Mouse (Mus musculus): ENCODE data around the gene Atad2b. TPM values are rescaled to one million over a fixed set of nuclear protein-coding genes. Genes with fewer than 3 reads are reported as not detected.
"Not testable (repeated sequence)": the region's sequence is repeated elsewhere in the genome, so short reads cannot be mapped to it uniquely, and the experiment has no call there.

Gene Atad2b
- polyA plus RNA-seq, 1 experiment: not detected

DNA sequence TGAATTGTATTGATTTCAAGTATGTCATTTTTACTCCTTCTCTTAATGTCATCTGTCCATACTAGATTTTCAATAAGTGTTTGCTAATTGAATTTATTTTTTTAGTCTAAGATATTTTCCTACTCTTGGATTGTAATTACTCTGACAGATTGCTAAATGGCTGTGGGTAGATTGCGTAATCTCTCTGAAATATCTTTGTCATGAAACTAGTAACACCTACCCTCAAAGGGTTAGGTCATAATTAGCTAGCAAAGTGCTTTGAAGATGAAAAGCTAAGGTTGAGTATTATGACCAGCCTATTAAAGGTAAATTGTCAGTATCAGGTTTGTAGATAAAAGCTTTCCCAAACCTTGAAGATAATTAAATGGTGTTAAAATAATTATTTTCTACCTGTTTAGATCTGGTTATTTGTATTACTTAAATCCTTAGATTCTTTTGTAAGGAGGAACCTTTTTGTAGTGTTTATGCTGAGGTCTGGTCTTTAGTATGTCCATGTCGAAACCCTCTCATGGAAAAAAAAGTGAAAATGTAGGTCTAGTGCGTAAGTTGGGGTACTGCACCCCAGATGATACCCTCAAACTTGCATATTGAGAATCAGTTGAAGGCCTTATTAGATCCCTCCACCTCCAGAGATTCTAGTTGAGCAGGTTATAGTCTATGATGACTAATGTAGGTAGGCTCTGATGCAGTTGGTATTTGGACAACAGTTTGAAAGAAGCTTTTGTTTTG lies 13.8 kb downstream of the Atad2b start:
- 88% methylated on average over 3 of the region's 3 CpGs for WGBS

GRCm38 (mm10) chr12:4952272-4952671 lies 35.1 kb downstream of the Atad2b start:
- TF ChIP-seq POLR2A (IDR thresholded peaks at IDR 0.05; ENCODE audit: insufficient read depth, low read depth, low read length): no peak
- TF ChIP-seq CTCF (IDR thresholded peaks at IDR 0.05; ENCODE audit: insufficient read depth, low read depth, low read length): no peak
- Histone ChIP-seq H3K27ac (ENCODE audit: insufficient read depth, low read depth, low read length) (no peak overlapping the region), H3K4me1 (ENCODE audit: control insufficient read depth, insufficient read depth, low read length) (no peaks in the 10 kb centered on the region), H3K4me3 (ENCODE audit: insufficient read depth, low read depth, low read length) (no peak overlapping the region)
- 92% methylated on average over 1 of the region's 1 CpGs for WGBS

More for the DNA sequence above, 13.8 kb downstream of the Atad2b start:
- Histone ChIP-seq H3K27ac (ENCODE audit: insufficient read depth, low read depth, low read length) (no peak overlapping the region), H3K4me1 (ENCODE audit: control insufficient read depth, insufficient read depth, low read length) (no peaks in the 10 kb centered on the region), H3K4me3 (ENCODE audit: insufficient read depth, low read depth, low read length) (no peak overlapping the region)
- no peak for TF ChIP-seq POLR2A (IDR thresholded peaks at IDR 0.05; ENCODE audit: insufficient read depth, low read depth, low read length)
- TF ChIP-seq CTCF (IDR thresholded peaks at IDR 0.05; ENCODE audit: insufficient read depth, low read depth, low read length): no peak

GRCm38 (mm10) chr12:4953156-4953555 lies 36.0 kb downstream of the Atad2b start:
- Histone ChIP-seq H3K4me1 (ENCODE audit: control insufficient read depth, insufficient read depth, low read length) (no peaks in the 10 kb centered on the region), H3K27ac (ENCODE audit: insufficient read depth, low read depth, low read length) (no peak overlapping the region), H3K4me3 (ENCODE audit: insufficient read depth, low read depth, low read length) (no peak overlapping the region)
- TF ChIP-seq CTCF (IDR thresholded peaks at IDR 0.05; ENCODE audit: insufficient read depth, low read depth, low read length) (no peak), POLR2A (IDR thresholded peaks at IDR 0.05; ENCODE audit: insufficient read depth, low read depth, low read length) (no peak)
- 77% methylated on average over 4 of the region's 4 CpGs for WGBS

DNA sequence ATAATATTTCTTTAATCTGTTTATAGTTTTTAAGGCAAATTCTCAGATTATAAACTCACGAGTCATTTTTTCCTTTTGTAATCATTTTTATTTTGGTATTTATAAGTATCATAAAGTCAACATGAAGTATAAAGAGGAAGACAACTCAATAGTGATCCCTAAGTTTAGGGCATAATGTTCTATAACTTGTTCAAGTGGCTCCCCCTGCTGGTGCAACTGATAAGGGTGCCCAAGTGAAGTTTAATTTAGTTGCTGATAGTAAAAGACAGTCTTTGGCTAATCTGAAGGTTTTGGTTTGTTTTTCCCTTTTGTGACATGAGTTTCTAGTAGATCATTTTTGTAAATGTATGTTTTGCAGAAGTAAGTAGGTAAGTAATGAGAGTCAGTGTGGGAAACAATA lies 55.8 kb downstream of the Atad2b start:
- 60% methylated on average over 1 of the region's 1 CpGs for WGBS
- H3K27ac ChIP-seq (ENCODE audit: insufficient read depth, low read depth, low read length): no peak overlapping the region
- H3K4me3 ChIP-seq (ENCODE audit: insufficient read depth, low read depth, low read length): no peak overlapping the region
- no peak for TF ChIP-seq POLR2A (IDR thresholded peaks at IDR 0.05; ENCODE audit: insufficient read depth, low read depth, low read length)
- no peak for TF ChIP-seq CTCF (IDR thresholded peaks at IDR 0.05; ENCODE audit: insufficient read depth, low read depth, low read length)
- no peaks in the 10 kb centered on the region for H3K4me1 ChIP-seq (ENCODE audit: control insufficient read depth, insufficient read depth, low read length)

GRCm38 (mm10) chr12:4978324-4978723 lies 61.2 kb downstream of the Atad2b start:
- no peak overlapping the region for H3K27ac ChIP-seq (ENCODE audit: insufficient read depth, low read depth, low read length)
- no peaks in the 10 kb centered on the region for H3K4me1 ChIP-seq (ENCODE audit: control insufficient read depth, insufficient read depth, low read length)
- TF ChIP-seq CTCF (IDR thresholded peaks at IDR 0.05; ENCODE audit: insufficient read depth, low read depth, low read length) (no peak), POLR2A (IDR thresholded peaks at IDR 0.05; ENCODE audit: insufficient read depth, low read depth, low read length) (no peak)
- H3K4me3 ChIP-seq (ENCODE audit: insufficient read depth, low read depth, low read length): no peak overlapping the region
- 92% methylated on average over 6 of the region's 6 CpGs for WGBS

GRCm38 (mm10) chr12:4996981-4997380 lies 79.8 kb downstream of the Atad2b start:
- Histone ChIP-seq H3K4me1 (ENCODE audit: control insufficient read depth, insufficient read depth, low read length) (no peaks in the 10 kb centered on the region), H3K27ac (ENCODE audit: insufficient read depth, low read depth, low read length) (no peak overlapping the region), H3K4me3 (ENCODE audit: insufficient read depth, low read depth, low read length) (no peak overlapping the region)
- TF ChIP-seq POLR2A (IDR thresholded peaks at IDR 0.05; ENCODE audit: insufficient read depth, low read depth, low read length) (no peak), CTCF (IDR thresholded peaks at IDR 0.05; ENCODE audit: insufficient read depth, low read depth, low read length) (no peak)

DNA sequence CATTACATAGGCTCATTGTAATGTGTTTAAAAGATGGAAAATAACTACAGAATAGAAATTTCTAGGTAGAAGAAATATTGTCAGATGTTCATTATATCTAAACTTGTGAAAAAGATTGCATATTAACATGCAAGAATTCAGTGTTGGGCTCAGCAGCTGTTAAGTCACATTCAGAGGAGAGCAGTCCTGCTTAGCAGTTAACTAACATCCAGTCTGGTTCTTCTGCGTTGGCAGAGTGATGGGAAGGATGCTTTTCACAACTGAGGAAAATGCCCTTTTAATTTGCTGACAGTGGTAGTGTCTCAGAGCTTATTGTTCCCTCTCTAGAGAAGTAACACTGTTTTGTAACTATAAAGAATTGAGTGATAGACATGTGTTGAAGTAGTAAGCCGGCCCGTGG lies 88.2 kb downstream of the Atad2b start:
- Histone ChIP-seq H3K4me1 (ENCODE audit: control insufficient read depth, insufficient read depth, low read length) (no peaks in the 10 kb centered on the region), H3K27ac (ENCODE audit: insufficient read depth, low read depth, low read length) (no peak overlapping the region), H3K4me3 (ENCODE audit: insufficient read depth, low read depth, low read length) (no peak overlapping the region)
- TF ChIP-seq CTCF (IDR thresholded peaks at IDR 0.05; ENCODE audit: insufficient read depth, low read depth, low read length) (no peak), POLR2A (IDR thresholded peaks at IDR 0.05; ENCODE audit: insufficient read depth, low read depth, low read length) (no peak)
- WGBS: 65% methylated on average over 3 of the region's 3 CpGs

GRCm38 (mm10) chr12:5005776-5006175 lies 88.6 kb downstream of the Atad2b start:
- H3K4me1 ChIP-seq (ENCODE audit: control insufficient read depth, insufficient read depth, low read length); H3K4me3 ChIP-seq (ENCODE audit: insufficient read depth, low read depth, low read length); H3K27ac ChIP-seq (ENCODE audit: insufficient read depth, low read depth, low read length): not testable (repeated sequence)
- whole genome bisulfite sequencing: 73% methylated on average over 3 of the region's 3 CpGs

DNA sequence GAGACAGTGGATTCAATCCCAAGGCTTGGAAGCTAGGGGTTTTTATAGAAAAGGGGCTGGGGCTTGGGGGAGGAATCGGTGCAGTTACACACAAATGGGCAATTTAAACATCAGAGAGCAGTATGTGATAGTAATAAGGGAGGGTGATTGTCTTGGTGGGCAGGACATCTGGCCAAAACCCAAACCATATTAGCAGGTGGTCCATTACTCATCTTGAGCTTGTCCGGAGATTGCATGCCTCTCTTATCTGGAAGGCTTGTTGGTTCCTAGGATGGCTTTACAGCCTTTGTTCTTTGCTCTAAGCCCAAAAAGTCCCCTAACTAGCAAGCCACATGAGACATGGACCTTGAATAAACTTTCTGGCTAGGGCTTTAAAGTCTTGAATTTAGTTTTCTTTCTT lies 91.5 kb downstream of the Atad2b start:
- H3K4me3 ChIP-seq (ENCODE audit: insufficient read depth, low read depth, low read length); H3K4me1 ChIP-seq (ENCODE audit: control insufficient read depth, insufficient read depth, low read length); H3K27ac ChIP-seq (ENCODE audit: insufficient read depth, low read depth, low read length): not testable (repeated sequence)
- WGBS: 38% methylated on average over 2 of the region's 2 CpGs

All from olfactory bulb, adult 2 months (tissue).